Mouse (Mus musculus) cerebellum, adult (tissue): ENCODE data around the gene Vwa5b2.

Source experiments
- ATAC-seq: cut with Nextera tagmentation; 2 replicates; pipeline ENCODE4 v1.9.2; 2017; ENCODE audit warnings: mild to moderate bottlenecking, moderate library complexity, mixed read lengths; ENCODE audit not compliant: insufficient number of reproducible peaks, low FRiP score, low TSS enrichment

Vwa5b2 gene

GRCm38 (mm10) chr16:20653315-20653714 lies 64.0 kb downstream of the Vwa5b2 start:
- no peak for ATAC-seq
